Mouse (Mus musculus): Measurements from ENCODE around the gene Brinp2. TPM values are rescaled to one million over a fixed set of nuclear protein-coding genes. Genes with fewer than 3 reads are reported as not detected.

The Brinp2 gene
- polyA plus RNA-seq, 1 experiment from 2014 or later = 0.60 TPM

Other genes with a start within 250 kb of the Brinp2 start
- 2.2 and 2.9 TPM in 2 replicates for gene Astn1, start 5.9 kb upstream of the Brinp2 start, polyA plus RNA-seq (2014; fragmentation: Nextera tagmentation; extraction: Ambion mirVana)

All from intestine, embryonic 14.5 days (tissue).